Mouse (Mus musculus) MEL (cell line): ENCODE measurements at regions not wholly inside any gene's neighbourhood (a gene's known extent, or its start where the extent isn't known, plus 50 kb on each side); places are given as distances from the start of the nearest gene placed in this dataset.

ENCODE experiments used
- DNase-seq: peaks from one replicate; pipeline ENCODE4 v3.0.0; 2011; ENCODE audit warnings: low read depth, low spot score
- H3K27ac ChIP-seq: 2 replicates; pipeline ENCODE4 v1.5.1; 2012; ENCODE audit warnings: low read depth, mild to moderate bottlenecking, control low read depth, low read length, moderate library complexity; ENCODE audit not compliant: control insufficient read depth
- H3K27me3 ChIP-seq, 2 experiments: fragments of 150-350 bp in 1 of 2; sonication (generic) in 1 of 2; 2 replicates each; pipeline ENCODE4 v1.6.1; 2012; ENCODE audit warnings: low read length in 2 of 2, mild to moderate bottlenecking in 2 of 2, improper control_type of control experiment in 1 of 2, moderate library complexity in 1 of 2; ENCODE audit not compliant: insufficient read depth in 2 of 2, control insufficient read depth in 1 of 2
- H3K36me3 ChIP-seq, 2 experiments: 2 replicates each; pipeline ENCODE4 v1.6.1; 2012 to 2014; ENCODE audit warnings: low read length in 2 of 2, improper control_type of control experiment in 1 of 2, inconsistent platforms in 1 of 2, mild to moderate bottlenecking in 1 of 2; ENCODE audit not compliant: insufficient read depth in 2 of 2, control insufficient read depth in 1 of 2
- H3K4me1 ChIP-seq, 2 experiments: fragments of 150-350 bp in 1 of 2; sonication (generic) in 1 of 2; 2 replicates each; pipeline ENCODE4 v1.6.1; 2012; ENCODE audit warnings: low read length in 2 of 2, improper control_type of control experiment in 1 of 2, mild to moderate bottlenecking in 1 of 2; ENCODE audit not compliant: insufficient read depth in 2 of 2, control insufficient read depth in 1 of 2
- H3K4me3 ChIP-seq, 2 experiments: fragments of 150-350 bp in 1 of 2; sonication (generic) in 1 of 2; 2 replicates each; pipeline ENCODE4 v1.5.1; 2012; ENCODE audit warnings: low read depth in 2 of 2, low read length in 2 of 2, mild to moderate bottlenecking in 2 of 2, moderate library complexity in 2 of 2, control low read depth in 1 of 2, improper control_type of control experiment in 1 of 2; ENCODE audit not compliant: control insufficient read depth in 1 of 2, insufficient read depth in 1 of 2
- H3K79me2 ChIP-seq: 2 replicates; pipeline ENCODE4 v1.6.1; 2012; ENCODE audit warnings: mild to moderate bottlenecking, low read length, moderate library complexity; ENCODE audit not compliant: control insufficient read depth, poor library complexity, insufficient read depth
- H3K9ac ChIP-seq: 2 replicates; pipeline ENCODE4 v1.6.1; 2012; ENCODE audit warnings: low read depth, mild to moderate bottlenecking, control low read depth, low read length, moderate library complexity; ENCODE audit not compliant: control insufficient read depth, poor library complexity, severe bottlenecking
- H3K9me3 ChIP-seq: fragments of 150-350 bp; sonication (generic); replicated peaks from 2 replicates; pipeline ENCODE4 v1.6.1; 2012; ENCODE audit warnings: mild to moderate bottlenecking, low read length, improper control_type of control experiment, moderate library complexity; ENCODE audit not compliant: insufficient read depth
- BHLHE40 ChIP-seq: IDR thresholded peaks from 2 replicates; pipeline ENCODE4 v1.6.1; 2012; ENCODE audit warnings: low read depth, mild to moderate bottlenecking, inconsistent platforms, low read length, improper control_type of control experiment, borderline replicate concordance
- CHD2 ChIP-seq: IDR thresholded peaks from 2 replicates; pipeline ENCODE4 v1.6.1; 2011; ENCODE audit warnings: low read length, improper control_type of control experiment
- CTCF ChIP-seq, 3 experiments: IDR thresholded peaks in 2 of 3; conservative IDR thresholded peaks in 1 of 3; 2 replicates each; pipeline ENCODE4 v1.5.1; 2011 to 2012; ENCODE audit warnings: low read length in 3 of 3, low read depth in 2 of 3, mild to moderate bottlenecking in 2 of 3, improper control_type of control experiment in 1 of 3, inconsistent platforms in 1 of 3, mixed read lengths in 1 of 3, moderate library complexity in 1 of 3; ENCODE audit not compliant: control insufficient read depth in 1 of 3, insufficient read depth in 1 of 3, poor library complexity in 1 of 3, severe bottlenecking in 1 of 3
- E2F4 ChIP-seq: IDR thresholded peaks from 2 replicates; pipeline ENCODE4 v1.6.1; 2011; ENCODE audit warnings: low read depth, low read length, improper control_type of control experiment, borderline replicate concordance
- ELF1 ChIP-seq: IDR thresholded peaks from 2 replicates; pipeline ENCODE4 v1.6.1; 2014; ENCODE audit warnings: low read depth, mild to moderate bottlenecking, inconsistent platforms, low read length, improper control_type of control experiment, moderate library complexity
- EP300 ChIP-seq, 2 experiments: IDR thresholded peaks; 2 replicates each; pipeline ENCODE4 v1.6.1; 2011; ENCODE audit warnings: improper control_type of control experiment in 2 of 2, low read length in 2 of 2, low read depth in 1 of 2, mild to moderate bottlenecking in 1 of 2
- GABPA ChIP-seq: IDR thresholded peaks from 2 replicates; pipeline ENCODE4 v1.6.1; 2012; ENCODE audit warnings: low read depth, mild to moderate bottlenecking, inconsistent platforms, low read length, improper control_type of control experiment, moderate library complexity
- MAFK ChIP-seq: IDR thresholded peaks from 2 replicates; pipeline ENCODE4 v1.6.1; 2011; ENCODE audit warnings: low read depth, mild to moderate bottlenecking, low read length, improper control_type of control experiment, borderline replicate concordance
- MAX ChIP-seq: IDR thresholded peaks from 2 replicates; pipeline ENCODE4 v1.6.1; 2011; ENCODE audit warnings: low read length, improper control_type of control experiment
- MAZ ChIP-seq: IDR thresholded peaks from 2 replicates; pipeline ENCODE4 v1.6.1; 2012; ENCODE audit warnings: low read depth, mild to moderate bottlenecking, inconsistent platforms, low read length, improper control_type of control experiment
- MEF2A ChIP-seq: IDR thresholded peaks from 2 replicates; pipeline ENCODE4 v1.6.1; 2014; ENCODE audit warnings: low read depth, mild to moderate bottlenecking, inconsistent platforms, low read length, improper control_type of control experiment; ENCODE audit not compliant: poor library complexity, insufficient replicate concordance, severe bottlenecking; ENCODE audit errors: extremely low read depth
- MXI1 ChIP-seq: IDR thresholded peaks from 2 replicates; pipeline ENCODE4 v1.6.1; 2011; ENCODE audit warnings: mild to moderate bottlenecking, low read depth, low read length, improper control_type of control experiment
- NELFE ChIP-seq: IDR thresholded peaks from 2 replicates; pipeline ENCODE4 v1.6.1; 2011; ENCODE audit warnings: low read depth, low read length, improper control_type of control experiment
- POLR2A ChIP-seq, 2 experiments: IDR thresholded peaks; 2 replicates each; pipeline ENCODE4 v1.6.1; 2011 to 2012; ENCODE audit warnings: low read length in 2 of 2, mild to moderate bottlenecking in 2 of 2, control low read depth in 1 of 2, improper control_type of control experiment in 1 of 2, low read depth in 1 of 2, moderate library complexity in 1 of 2; ENCODE audit not compliant: control insufficient read depth in 1 of 2, insufficient read depth in 1 of 2, poor library complexity in 1 of 2
- POLR2AphosphoS2 ChIP-seq: IDR thresholded peaks from 2 replicates; pipeline ENCODE4 v1.6.1; 2011; ENCODE audit warnings: low read length, improper control_type of control experiment
- RAD21 ChIP-seq: IDR thresholded peaks from 2 replicates; pipeline ENCODE4 v1.6.1; 2011; ENCODE audit warnings: mild to moderate bottlenecking, low read depth, low read length, improper control_type of control experiment
- SIN3A ChIP-seq: IDR thresholded peaks from 2 replicates; pipeline ENCODE4 v1.6.1; 2012; ENCODE audit warnings: low read length, improper control_type of control experiment, inconsistent platforms
- SMC3 ChIP-seq: IDR thresholded peaks from 2 replicates; pipeline ENCODE4 v1.6.1; 2011; ENCODE audit warnings: low read depth, low read length, improper control_type of control experiment
- TAL1 ChIP-seq: IDR thresholded peaks from 2 replicates; pipeline ENCODE4 v1.6.1; 2012; ENCODE audit warnings: mild to moderate bottlenecking, inconsistent platforms, low read length, moderate library complexity, mixed read lengths
- TBP ChIP-seq: IDR thresholded peaks from 2 replicates; pipeline ENCODE4 v1.8.0; 2011; ENCODE audit warnings: low read depth, low read length, improper control_type of control experiment
- USF1 ChIP-seq: IDR thresholded peaks from 2 replicates; pipeline ENCODE4 v1.6.1; 2014; ENCODE audit warnings: low read depth, mild to moderate bottlenecking, inconsistent platforms, low read length, improper control_type of control experiment, moderate library complexity
- ZC3H11A ChIP-seq: IDR thresholded peaks from 2 replicates; pipeline ENCODE4 v1.6.1; 2012; ENCODE audit warnings: low read depth, mild to moderate bottlenecking, inconsistent platforms, low read length, improper control_type of control experiment
- ZMIZ1 ChIP-seq: IDR thresholded peaks from 2 replicates; pipeline ENCODE4 v1.6.1; 2012; ENCODE audit warnings: low read depth, mild to moderate bottlenecking, inconsistent platforms, low read length, improper control_type of control experiment, moderate library complexity
- ZNF384 ChIP-seq: IDR thresholded peaks from 2 replicates; pipeline ENCODE4 v1.6.1; 2012; ENCODE audit warnings: low read depth, mild to moderate bottlenecking, inconsistent platforms, low read length, improper control_type of control experiment

DNA sequence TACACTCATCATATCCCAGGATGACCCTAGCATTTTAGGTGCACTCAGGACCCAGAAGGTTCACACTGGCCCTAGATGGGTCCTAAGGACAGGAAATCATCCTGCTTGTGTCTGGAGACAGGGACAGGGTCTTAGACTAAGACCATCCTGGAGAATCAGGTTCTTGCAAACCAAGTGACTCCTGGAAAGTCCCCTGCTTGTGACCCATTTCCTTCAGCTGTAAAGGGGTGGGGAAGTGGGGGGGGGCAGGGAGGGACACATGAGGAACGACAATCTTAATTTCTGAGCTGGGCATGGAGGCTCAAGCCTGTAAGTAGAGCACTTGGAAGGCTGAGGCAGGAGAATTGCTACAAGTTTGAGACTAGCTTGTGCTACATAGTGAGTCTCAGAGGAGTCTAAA lies 88.2 kb upstream of the Haao start:
- DNase-seq: no peak
- H3K27ac ChIP-seq: no peak overlapping the region
- no peaks in the 10 kb centered on the region for H3K79me2 ChIP-seq
- TF ChIP-seq BHLHE40 (no peak), ELF1 (no peak), POLR2A (IDR thresholded peaks at IDR 0.05; ENCODE audit: control insufficient read depth in 1 of 2, insufficient read depth in 1 of 2, low read depth in 1 of 2, low read length in 2 of 2, poor library complexity in 1 of 2) (no peak), GABPA (no peak), TAL1 (no peak), USF1 (no peak), TBP (no peak), EP300 (IDR thresholded peaks at IDR 0.05; ENCODE audit: low read depth in 1 of 2, low read length in 2 of 2) (no peak), MAFK (no peak)
- no peak overlapping the region for H3K4me3 ChIP-seq
- no peaks in the 10 kb centered on the region for H3K9me3 ChIP-seq
- H3K36me3 ChIP-seq: no peaks in the 10 kb centered on the region
- no peaks in the 10 kb centered on the region for H3K4me1 ChIP-seq
- peaks cover 2 to 6% of the 10 kb centered on the region in 2 experiments for H3K27me3 ChIP-seq
- H3K9ac ChIP-seq: no peak overlapping the region

DNA sequence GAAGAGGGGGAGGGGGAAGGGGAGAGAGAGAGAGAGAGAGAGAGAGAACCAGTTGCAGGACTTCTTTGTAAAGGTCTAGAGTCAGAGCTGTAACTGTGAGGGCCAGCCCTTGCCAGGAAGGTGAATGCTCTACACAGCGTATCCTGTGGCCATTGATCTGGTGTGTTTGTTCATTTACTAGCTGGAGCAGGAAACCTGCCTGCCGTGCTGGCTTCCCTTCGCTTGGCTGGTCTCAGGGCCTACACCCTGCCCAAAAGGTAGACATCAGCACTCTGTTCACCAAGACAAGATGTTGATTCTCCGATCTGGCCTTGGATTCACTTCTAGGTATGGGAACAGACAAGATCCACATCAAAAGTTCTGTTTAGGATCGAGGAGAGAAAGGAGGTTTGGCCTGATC lies 87.5 kb upstream of the Haao start:
- Histone ChIP-seq H3K79me2 (no peaks in the 10 kb centered on the region), H3K36me3 (no peaks in the 10 kb centered on the region), H3K4me1 (no peaks in the 10 kb centered on the region), H3K27ac (no peak overlapping the region), H3K4me3 (no peak overlapping the region), H3K27me3 (peaks cover 2 to 6% of the 10 kb centered on the region in 2 experiments), H3K9ac (no peak overlapping the region)
- TF ChIP-seq MAX: no peak
- TF ChIP-seq POLR2AphosphoS2: no peak
- no peak for TF ChIP-seq CHD2
- no peak for TF ChIP-seq MAFK
- TF ChIP-seq MXI1: no peak
- no peak for TF ChIP-seq MEF2A
- no peak for TF ChIP-seq CTCF (IDR thresholded peaks at IDR 0.05 in 2 of 3, conservative IDR thresholded peaks at IDR 0.05 in 1 of 3; ENCODE audit: control insufficient read depth in 1 of 3, insufficient read depth in 1 of 3, low read depth in 2 of 3, low read length in 3 of 3, poor library complexity in 1 of 3, severe bottlenecking in 1 of 3)
- TF ChIP-seq, all 39 proteins: peak for 0
- no peaks in the 10 kb centered on the region for H3K9me3 ChIP-seq
- no peak for DNase-seq

DNA sequence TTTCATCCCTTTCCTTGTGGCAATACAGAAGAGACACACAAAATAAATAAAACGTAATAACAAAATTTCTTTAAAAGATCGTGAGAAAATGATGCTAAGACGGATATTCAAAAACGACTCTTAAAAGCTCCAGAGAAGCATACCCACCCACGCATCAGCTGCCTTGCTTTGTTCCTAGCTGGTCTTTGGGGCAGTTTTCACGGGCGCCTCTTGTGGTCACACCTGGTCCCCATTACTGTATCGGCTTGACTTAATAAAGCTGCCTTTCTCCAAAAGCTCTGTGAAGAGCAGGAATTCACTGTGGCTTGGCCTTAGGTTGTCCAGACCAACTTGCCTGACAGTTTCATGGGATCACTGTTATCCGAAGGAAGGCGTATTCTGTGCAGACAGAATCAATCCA lies 86.0 kb upstream of the Haao start:
- no peak for TF ChIP-seq NELFE
- no peak for TF ChIP-seq USF1
- TF ChIP-seq TAL1: no peak
- no peak for TF ChIP-seq E2F4
- TF ChIP-seq MAZ: no peak
- TF ChIP-seq SMC3: no peak
- TF ChIP-seq ELF1: no peak
- TF ChIP-seq ZC3H11A: no peak
- no peak for TF ChIP-seq CHD2
- TF ChIP-seq TBP: no peak
- no peak for TF ChIP-seq ZNF384
- TF ChIP-seq SIN3A: no peak
- no peak for TF ChIP-seq BHLHE40
- no peak for TF ChIP-seq ZMIZ1
- no peak for TF ChIP-seq RAD21
- no peak overlapping the region for H3K9ac ChIP-seq
- no peaks in the 10 kb centered on the region for H3K79me2 ChIP-seq
- H3K27me3 ChIP-seq: peaks cover 2 to 6% of the 10 kb centered on the region in 2 experiments
- H3K9me3 ChIP-seq: no peaks in the 10 kb centered on the region
- H3K4me3 ChIP-seq: no peak overlapping the region
- no peak overlapping the region for H3K27ac ChIP-seq
- H3K36me3 ChIP-seq: no peaks in the 10 kb centered on the region
- H3K4me1 ChIP-seq: no peaks in the 10 kb centered on the region
- DNase-seq: no peak
